Mouse (Mus musculus) ES-E14 (cell line): ENCODE measurements around the gene Fxr2. TPM values are rescaled to one million over a fixed set of nuclear protein-coding genes. Genes with fewer than 3 reads are reported as not detected.

Source experiments
- DNase-seq: peaks from one replicate; pipeline ENCODE4 v3.0.0-alpha.2; 2013; ENCODE audit warnings: low read depth, low spot score
- H3K27ac ChIP-seq: 2 replicates; pipeline ENCODE4 v1.5.1; 2012; ENCODE audit warnings: low read depth, mild to moderate bottlenecking, low read length, moderate library complexity, mixed read lengths; ENCODE audit not compliant: poor library complexity, insufficient read depth, severe bottlenecking
- H3K36me3 ChIP-seq: 2 replicates; pipeline ENCODE4 v1.6.1; 2012; ENCODE audit warnings: mild to moderate bottlenecking, low read length, moderate library complexity, mixed read lengths; ENCODE audit not compliant: control insufficient read depth, poor library complexity, insufficient read depth, severe bottlenecking
- H3K4me1 ChIP-seq, 2 experiments: fragments of 150-350 bp in 1 of 2; sonication (generic) in 1 of 2; 2 replicates each; pipeline ENCODE4 v1.6.1; 2012; ENCODE audit warnings: low read length in 2 of 2, mild to moderate bottlenecking in 1 of 2, mixed read lengths in 1 of 2; ENCODE audit not compliant: control insufficient read depth in 2 of 2, insufficient read depth in 2 of 2, poor library complexity in 1 of 2
- H3K4me3 ChIP-seq, 2 experiments: fragments of 150-350 bp in 1 of 2; sonication (generic) in 1 of 2; 2 replicates each; pipeline ENCODE4 v1.5.1; 2012; ENCODE audit warnings: low read length in 2 of 2, low read depth in 1 of 2, mild to moderate bottlenecking in 1 of 2, mixed read lengths in 1 of 2; ENCODE audit not compliant: insufficient read depth in 1 of 2, poor library complexity in 1 of 2, severe bottlenecking in 1 of 2
- H3K9ac ChIP-seq: 2 replicates; pipeline ENCODE4 v1.6.1; 2012; ENCODE audit warnings: low read depth, mild to moderate bottlenecking, low read length, mixed read lengths; ENCODE audit not compliant: poor library complexity, insufficient read depth, severe bottlenecking
- H3K9me3 ChIP-seq: fragments of 150-350 bp; sonication (generic); 2 replicates; pipeline ENCODE4 v1.6.1; 2012; ENCODE audit warnings: low read depth, mild to moderate bottlenecking, low read length; ENCODE audit not compliant: control insufficient read depth, insufficient read depth
- CHD2 ChIP-seq: IDR thresholded peaks from 2 replicates; pipeline ENCODE4 v1.6.1; 2014; ENCODE audit warnings: mild to moderate bottlenecking, low read depth, low read length, inconsistent platforms
- HCFC1 ChIP-seq: IDR thresholded peaks from 2 replicates; pipeline ENCODE4 v1.6.1; 2012; ENCODE audit warnings: low read length, inconsistent platforms, borderline replicate concordance; ENCODE audit not compliant: insufficient read depth
- MAFK ChIP-seq: IDR thresholded peaks from 2 replicates; pipeline ENCODE4 v1.6.1; 2014; ENCODE audit warnings: mild to moderate bottlenecking, low read depth, low read length, inconsistent platforms; ENCODE audit not compliant: insufficient read depth
- ZC3H11A ChIP-seq: IDR thresholded peaks from 2 replicates; pipeline ENCODE4 v1.6.1; 2012; ENCODE audit warnings: low read depth, mild to moderate bottlenecking, inconsistent platforms, low read length, borderline replicate concordance
- ZNF384 ChIP-seq: IDR thresholded peaks from 2 replicates; pipeline ENCODE4 v1.6.1; 2012; ENCODE audit warnings: low read depth, low read length, inconsistent platforms
- in situ Hi-C, 2 experiments: fragments of 600-800 bp; cut with MboI; formaldehyde crosslinking; loops; one replicate each; pipeline ENCODE4 v1.15.1; 2025; ENCODE audit warnings: low sequenced_read_pairs in 2 of 2, inconsistent platforms in 1 of 2; ENCODE audit not compliant: unreplicated experiment in 2 of 2
- total RNA-seq: library from RNA; depleted of rRNA; stranded (reverse); fragments of 300-350 nt; gene quantifications from 2 replicates; pipeline ENCODE4 v1.2.3, GENCODE M21; 2012; rRNA removed

Gene Fxr2
- 153 and 161 TPM in 2 replicates for total RNA-seq

- TF ChIP-seq ZC3H11A (no peak), HCFC1 (peak; percentile 59; the same call in 1 of the 2 replicates), ZNF384 (peak; percentile 98), CHD2 (no peak), MAFK (no peak)
- H3K27ac ChIP-seq: peak within 1 kb of the TSS; percentile 89
- H3K9ac ChIP-seq: peak within 1 kb of the TSS; percentile 96
- in situ Hi-C loops: no loop called here
- peaks cover 2 to 6% of the 10 kb centered on the region in 2 experiments; a peak in 2 of 4 replicates for H3K4me1 ChIP-seq
- peak; percentile 100 for DNase-seq
- peak within 1 kb of the TSS; percentile 85 to 96 for H3K4me3 ChIP-seq
- peaks cover 3% of the 10 kb centered on the region; the same call in 1 of the 2 replicates for H3K36me3 ChIP-seq
- no peaks in the 10 kb centered on the region for H3K9me3 ChIP-seq
Observed at GRCm38 (mm10) chr11:69632284-69633089, at the start of gene Fxr2. Fxr2 (plus strand) TSS chr11:69632990.

GRCm38 (mm10) chr11:69584008-69584407 lies 48.8 kb upstream of the Fxr2 start:
- in situ Hi-C loops: no loop called here
- H3K9ac ChIP-seq: peak overlapping the region; percentile 26; the same call in 1 of the 2 replicates
- H3K4me3 ChIP-seq: peak overlapping the region in 1 of 2 experiments; percentile 17; a peak in 1 of 4 replicates
- H3K36me3 ChIP-seq: peaks cover 33% of the 10 kb centered on the region
- H3K27ac ChIP-seq: no peak overlapping the region
- H3K4me1 ChIP-seq: peaks cover 9 to 26% of the 10 kb centered on the region in 2 experiments
- no peak for TF ChIP-seq ZNF384
- TF ChIP-seq HCFC1: no peak
- peak; percentile 89 for TF ChIP-seq MAFK
- no peak for DNase-seq
- no peaks in the 10 kb centered on the region for H3K9me3 ChIP-seq

- no peak for DNase-seq
- in situ Hi-C loops: no loop called here
- H3K27ac ChIP-seq: no peak overlapping the region
- no peak overlapping the region; a peak in 1 of 4 replicates for H3K4me3 ChIP-seq
- no peaks in the 10 kb centered on the region for H3K9me3 ChIP-seq
- no peak overlapping the region for H3K9ac ChIP-seq
- no peak for TF ChIP-seq CHD2
- TF ChIP-seq ZC3H11A: no peak
- no peak for TF ChIP-seq HCFC1
- TF ChIP-seq ZNF384: no peak
- no peak for TF ChIP-seq MAFK
- peaks cover 7 to 27% of the 10 kb centered on the region in 2 experiments for H3K4me1 ChIP-seq
- H3K36me3 ChIP-seq: peaks cover 42% of the 10 kb centered on the region
Observed at GRCm38 (mm10) chr11:69584937-69585336, 47.9 kb upstream of the Fxr2 start.

GRCm38 (mm10) chr11:69585718-69586325 lies 47.0 kb upstream of the Fxr2 start:
- H3K27ac ChIP-seq: 0 out of 2 replicates have a peak overlapping the region, but pooled peaks have one; percentile 44
- no peak for TF ChIP-seq CHD2
- 0 out of 2 replicates have a peak, but pooled peaks have one; percentile 3 for TF ChIP-seq MAFK
- in situ Hi-C loops: no loop called here
- H3K36me3 ChIP-seq: peaks cover 51% of the 10 kb centered on the region
- DNase-seq: no peak
- H3K4me3 ChIP-seq: no peak overlapping the region; a peak in 1 of 4 replicates
- H3K9me3 ChIP-seq: no peaks in the 10 kb centered on the region
- peaks cover 7 to 27% of the 10 kb centered on the region in 2 experiments for H3K4me1 ChIP-seq
- H3K9ac ChIP-seq: peak overlapping the region; percentile 12; the same call in 1 of the 2 replicates
